Mouse (Mus musculus): Measurements from ENCODE around the gene Ctu1. TPM values are rescaled to one million over a fixed set of nuclear protein-coding genes. Genes with fewer than 3 reads are reported as not detected.

The Ctu1 gene
- total and polyA plus RNA-seq, 3 experiments, result 5.5 to 7.8 (median 7.2) TPM

DNA sequence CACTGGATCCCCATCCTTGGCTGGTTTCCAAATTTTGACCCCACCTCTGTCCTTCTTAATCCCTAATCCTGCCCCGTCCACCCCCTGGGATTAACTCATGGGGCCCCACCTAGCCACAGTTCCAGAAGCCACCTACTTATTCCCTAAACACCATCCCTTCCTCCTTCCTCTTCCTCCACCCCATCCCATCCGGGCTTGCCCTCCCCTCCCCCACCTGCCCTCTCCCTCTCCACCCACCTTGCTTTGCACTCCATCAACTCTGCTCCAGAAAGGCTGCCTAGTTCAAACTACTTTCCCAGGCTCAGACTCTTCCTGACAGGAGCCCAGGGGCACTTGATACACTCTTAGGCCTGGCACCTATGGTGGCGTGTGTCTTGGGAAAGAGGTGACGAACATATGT lies 40.5 kb downstream of the Ctu1 start, which contains the start of gene Klk13:
Klk13 (plus strand) TSS at position 301 of the 400 bp plus-strand sequence.
- Histone ChIP-seq H3K36me3 (replicated peaks in 1 of 2; ENCODE audit: control insufficient read depth in 1 of 2, insufficient read depth in 1 of 2, low read length in 1 of 2) (no peaks in the 10 kb centered on the region), H3K4me2 (ENCODE audit: insufficient read depth, low read depth, poor library complexity, severe bottlenecking) (no peak within 1 kb of the TSS), H3K9ac (ENCODE audit: insufficient read depth, low read depth) (no peak within 1 kb of the TSS), H3K4me1 (ENCODE audit: control insufficient read depth in 1 of 2, insufficient read depth in 2 of 2) (no peaks in the 10 kb centered on the region), H3K4me3 (replicated peaks in 1 of 3; ENCODE audit: low read depth in 2 of 3, low read length in 2 of 3, poor library complexity in 1 of 3) (no peak within 1 kb of the TSS), H3K27ac (ENCODE audit: insufficient read depth, low read depth) (no peak within 1 kb of the TSS), H3K9me3 (replicated peaks; ENCODE audit: low read length) (no peaks in the 10 kb centered on the region), H3K27me3 (replicated peaks) (peaks cover 84% of the 10 kb centered on the region), H3K79me2 (replicated peaks; ENCODE audit: control insufficient read depth, extremely low read depth, insufficient read depth, poor library complexity, severe bottlenecking) (no peaks in the 10 kb centered on the region)
- in situ Hi-C loops (cut with MboI; ENCODE audit: low pct_ligation_motif_present, low pct_unique_long_range_greater_than_20kb, low sequenced_read_pairs) (no loop called here), dilution Hi-C loops (cut with MboI; ENCODE audit: extremely low pct_ligation_motif_present, extremely low pct_unique_long_range_greater_than_20kb, low sequenced_read_pairs) (no loop called here)
- no peak for DNase-seq (ENCODE audit: extremely low read depth)
- TF ChIP-seq ZMIZ1 (IDR thresholded peaks at IDR 0.05; ENCODE audit: low read depth, low read length), result no peak
- no peak for TF ChIP-seq POLR2A (IDR thresholded peaks at IDR 0.05; ENCODE audit: low read depth, low read length)

DNA sequence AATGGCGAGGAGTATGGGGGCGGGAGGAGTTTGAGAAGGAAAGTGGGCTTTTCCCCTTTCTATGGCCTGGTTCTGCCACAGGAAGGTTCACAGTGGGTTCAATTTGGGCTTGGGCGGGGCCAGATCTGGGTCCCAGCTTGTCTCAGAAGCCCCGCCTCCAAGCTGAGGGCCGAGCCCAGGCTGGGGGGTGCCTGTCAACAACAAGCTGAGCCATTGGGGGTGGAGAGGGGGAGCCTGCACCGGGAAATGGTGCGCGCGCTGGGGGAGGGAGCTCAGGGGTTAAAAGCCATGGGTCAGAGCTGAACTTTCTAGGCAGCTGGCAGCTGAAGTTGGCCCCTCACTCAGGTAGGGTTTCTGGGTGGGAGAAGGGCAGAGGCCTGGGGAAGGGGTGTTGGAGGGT lies 41.1 kb downstream of the Ctu1 start:
- in situ Hi-C loops (cut with MboI; ENCODE audit: low pct_ligation_motif_present, low pct_unique_long_range_greater_than_20kb, low sequenced_read_pairs) (no loop called here), dilution Hi-C loops (cut with MboI; ENCODE audit: extremely low pct_ligation_motif_present, extremely low pct_unique_long_range_greater_than_20kb, low sequenced_read_pairs) (no loop called here)
- Histone ChIP-seq H3K27ac (ENCODE audit: insufficient read depth, low read depth) (no peak overlapping the region), H3K4me1 (ENCODE audit: control insufficient read depth in 1 of 2, insufficient read depth in 2 of 2) (no peaks in the 10 kb centered on the region), H3K4me2 (ENCODE audit: insufficient read depth, low read depth, poor library complexity, severe bottlenecking) (no peak overlapping the region), H3K9ac (ENCODE audit: insufficient read depth, low read depth) (no peak overlapping the region), H3K9me3 (replicated peaks; ENCODE audit: low read length) (no peaks in the 10 kb centered on the region), H3K36me3 (replicated peaks in 1 of 2; ENCODE audit: control insufficient read depth in 1 of 2, insufficient read depth in 1 of 2, low read length in 1 of 2) (no peaks in the 10 kb centered on the region), H3K79me2 (replicated peaks; ENCODE audit: control insufficient read depth, extremely low read depth, insufficient read depth, poor library complexity, severe bottlenecking) (no peaks in the 10 kb centered on the region), H3K27me3 (replicated peaks) (peaks cover 84% of the 10 kb centered on the region), H3K4me3 (replicated peaks in 1 of 3; ENCODE audit: low read depth in 2 of 3, low read length in 2 of 3, poor library complexity in 1 of 3) (no peak overlapping the region)
- TF ChIP-seq PAX5 (IDR thresholded peaks at IDR 0.05; ENCODE audit: low read length) (no peak), MAZ (IDR thresholded peaks at IDR 0.05; ENCODE audit: low read depth, low read length) (no peak)
- no peak for DNase-seq (ENCODE audit: extremely low read depth)

DNA sequence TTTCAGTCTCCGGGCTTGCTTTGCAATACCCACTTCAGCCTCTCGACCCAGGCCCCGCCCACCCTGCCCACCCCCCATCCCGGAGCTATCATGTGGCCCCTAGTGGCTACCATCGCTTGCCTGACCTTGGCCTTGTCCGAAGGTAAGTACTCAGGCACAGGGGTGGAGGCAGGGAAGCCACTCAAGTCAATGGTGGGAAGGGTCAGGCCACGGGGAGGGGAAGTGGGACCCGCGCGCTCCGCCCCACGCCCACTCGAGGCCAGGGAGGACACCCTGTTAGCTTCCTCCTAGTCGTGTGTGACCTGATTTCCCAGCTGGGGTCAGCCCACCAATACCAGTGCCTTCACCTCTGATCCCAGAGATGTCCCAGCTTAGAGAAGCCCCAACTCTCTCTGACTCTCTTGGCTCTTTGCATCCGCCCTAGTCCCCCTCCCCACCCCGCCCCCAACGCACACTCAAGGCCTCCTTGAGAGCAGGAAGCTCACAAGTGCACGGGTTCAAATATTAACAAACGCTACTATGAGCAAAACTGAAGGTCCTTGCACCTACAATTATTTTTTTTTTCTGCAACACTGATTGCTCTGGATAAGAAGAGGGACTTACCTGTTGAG lies 42.0 kb downstream of the Ctu1 start:
- Histone ChIP-seq H3K36me3 (replicated peaks in 1 of 2; ENCODE audit: control insufficient read depth in 1 of 2, insufficient read depth in 1 of 2, low read length in 1 of 2) (no peaks in the 10 kb centered on the region), H3K9me3 (replicated peaks; ENCODE audit: low read length) (peaks cover 2% of the 10 kb centered on the region), H3K27ac (ENCODE audit: insufficient read depth, low read depth) (no peak overlapping the region), H3K4me3 (replicated peaks in 1 of 3; ENCODE audit: low read depth in 2 of 3, low read length in 2 of 3, poor library complexity in 1 of 3) (no peak overlapping the region), H3K4me2 (ENCODE audit: insufficient read depth, low read depth, poor library complexity, severe bottlenecking) (no peak overlapping the region), H3K27me3 (replicated peaks) (peaks cover 81% of the 10 kb centered on the region), H3K79me2 (replicated peaks; ENCODE audit: control insufficient read depth, extremely low read depth, insufficient read depth, poor library complexity, severe bottlenecking) (no peaks in the 10 kb centered on the region), H3K9ac (ENCODE audit: insufficient read depth, low read depth) (no peak overlapping the region), H3K4me1 (ENCODE audit: control insufficient read depth in 1 of 2, insufficient read depth in 2 of 2) (no peaks in the 10 kb centered on the region)
- in situ Hi-C loops (cut with MboI; ENCODE audit: low pct_ligation_motif_present, low pct_unique_long_range_greater_than_20kb, low sequenced_read_pairs), result no loop called here
- TF ChIP-seq MEF2A (IDR thresholded peaks at IDR 0.05; ENCODE audit: borderline replicate concordance, low read depth, low read length), result no peak
- DNase-seq (ENCODE audit: extremely low read depth), result no peak
- dilution Hi-C loops (cut with MboI; ENCODE audit: extremely low pct_ligation_motif_present, extremely low pct_unique_long_range_greater_than_20kb, low sequenced_read_pairs), result no loop called here

Other genes with a start within 250 kb of the Ctu1 start
Only the 20 nearest of the 25 such genes appear.
- gene Vsig10l, start 208.9 kb upstream of the Ctu1 start, total RNA-seq (2012; rRNA removed), result 0.17 TPM in 2 replicates
- 0.12 TPM in 2 replicates for gene Vsig10l, start 208.9 kb upstream of the Ctu1 start, total RNA-seq (2014; rRNA removed)
- gene Vsig10l, start 208.9 kb upstream of the Ctu1 start, polyA plus RNA-seq (2012; ENCODE audit: insufficient read length, low read depth), result 0.99 and 1.8 TPM in 2 replicates
- gene Iglon5, start 181.9 kb upstream of the Ctu1 start, total RNA-seq (2012; rRNA removed), result not detected in 2 replicates
- gene Iglon5, start 181.9 kb upstream of the Ctu1 start, total RNA-seq (2014; rRNA removed), result not detected in 2 replicates
- gene Iglon5, start 181.9 kb upstream of the Ctu1 start, polyA plus RNA-seq (2012; ENCODE audit: insufficient read length, low read depth), result not detected in 2 replicates
- gene 4931406B18Rik, start 166.1 kb upstream of the Ctu1 start, total RNA-seq (2012; rRNA removed), result not detected in 2 replicates
- gene 4931406B18Rik, start 166.1 kb upstream of the Ctu1 start, total RNA-seq (2014; rRNA removed), result not detected in 2 replicates
- gene 4931406B18Rik, start 166.1 kb upstream of the Ctu1 start, polyA plus RNA-seq (2012; ENCODE audit: insufficient read length, low read depth), result not detected in 2 replicates
- 0.08 TPM in 1 of 2 replicates, not detected in the other for gene Cd33, start 127.6 kb upstream of the Ctu1 start, total RNA-seq (2012; rRNA removed)
- gene Cd33, start 127.6 kb upstream of the Ctu1 start, total RNA-seq (2014; rRNA removed), result 0.09 and 0.43 TPM in 2 replicates
- 0.33 and 0.40 TPM in 2 replicates for gene Cd33, start 127.6 kb upstream of the Ctu1 start, polyA plus RNA-seq (2012; ENCODE audit: insufficient read length, low read depth)
- 2.5 and 2.9 TPM in 2 replicates for gene Zfp658, start 109.8 kb upstream of the Ctu1 start, total RNA-seq (2012; rRNA removed)
- gene Zfp658, start 109.8 kb upstream of the Ctu1 start, total RNA-seq (2014; rRNA removed), result 3.3 and 3.4 TPM in 2 replicates
- 2.0 and 2.3 TPM in 2 replicates for gene Zfp658, start 109.8 kb upstream of the Ctu1 start, polyA plus RNA-seq (2012; ENCODE audit: insufficient read length, low read depth)
- 5.8 and 6.6 TPM in 2 replicates for gene Zfp719, start 92.4 kb upstream of the Ctu1 start, total RNA-seq (2012; rRNA removed)
- gene Zfp719, start 92.4 kb upstream of the Ctu1 start, total RNA-seq (2014; rRNA removed), result 8.6 and 9.8 TPM in 2 replicates
- gene Zfp719, start 92.4 kb upstream of the Ctu1 start, polyA plus RNA-seq (2012; ENCODE audit: insufficient read length, low read depth), result 3.5 and 5.8 TPM in 2 replicates
- not detected in 2 replicates for gene Zfp819, start 64.8 kb upstream of the Ctu1 start, total RNA-seq (2012; rRNA removed)
- gene Zfp819, start 64.8 kb upstream of the Ctu1 start, total RNA-seq (2014; rRNA removed), result not detected in 2 replicates
- gene Zfp819, start 64.8 kb upstream of the Ctu1 start, polyA plus RNA-seq (2012; ENCODE audit: insufficient read length, low read depth), result not detected in 2 replicates
- not detected in 2 replicates for gene Ceacam18, start 37.3 kb upstream of the Ctu1 start, total RNA-seq (2012; rRNA removed)
- gene Ceacam18, start 37.3 kb upstream of the Ctu1 start, total RNA-seq (2014; rRNA removed), result not detected in 2 replicates
- gene Ceacam18, start 37.3 kb upstream of the Ctu1 start, polyA plus RNA-seq (2012; ENCODE audit: insufficient read length, low read depth), result not detected in 2 replicates
- gene Siglece, start 11.9 kb upstream of the Ctu1 start, total RNA-seq (2012; rRNA removed), result not detected in 2 replicates
- gene Siglece, start 11.9 kb upstream of the Ctu1 start, total RNA-seq (2014; rRNA removed), result 0.14 TPM in 1 of 2 replicates, not detected in the other
- gene Siglece, start 11.9 kb upstream of the Ctu1 start, polyA plus RNA-seq (2012; ENCODE audit: insufficient read length, low read depth), result 0.14 and 0.23 TPM in 2 replicates
- not detected in 2 replicates for gene Klk14, start 18.4 kb downstream of the Ctu1 start, total RNA-seq (2012; rRNA removed)
- not detected in 2 replicates for gene Klk14, start 18.4 kb downstream of the Ctu1 start, total RNA-seq (2014; rRNA removed)
- not detected in 2 replicates for gene Klk14, start 18.4 kb downstream of the Ctu1 start, polyA plus RNA-seq (2012; ENCODE audit: insufficient read length, low read depth)
- not detected in 2 replicates for gene Klk13, start 40.6 kb downstream of the Ctu1 start, total RNA-seq (2012; rRNA removed)
- not detected in 2 replicates for gene Klk13, start 40.6 kb downstream of the Ctu1 start, total RNA-seq (2014; rRNA removed)
- gene Klk13, start 40.6 kb downstream of the Ctu1 start, polyA plus RNA-seq (2012; ENCODE audit: insufficient read length, low read depth), result not detected in 2 replicates
- gene Klk12, start 96.9 kb downstream of the Ctu1 start, total RNA-seq (2012; rRNA removed), result not detected in 2 replicates
- not detected in 2 replicates for gene Klk12, start 96.9 kb downstream of the Ctu1 start, total RNA-seq (2014; rRNA removed)
- not detected in 2 replicates for gene Klk12, start 96.9 kb downstream of the Ctu1 start, polyA plus RNA-seq (2012; ENCODE audit: insufficient read length, low read depth)
- not detected in 2 replicates for gene Klk11, start 102.6 kb downstream of the Ctu1 start, total RNA-seq (2012; rRNA removed)
- gene Klk11, start 102.6 kb downstream of the Ctu1 start, total RNA-seq (2014; rRNA removed), result not detected in 2 replicates
- gene Klk11, start 102.6 kb downstream of the Ctu1 start, polyA plus RNA-seq (2012; ENCODE audit: insufficient read length, low read depth), result not detected in 2 replicates
- not detected in 2 replicates for gene Klk10, start 109.0 kb downstream of the Ctu1 start, total RNA-seq (2012; rRNA removed)
- gene Klk10, start 109.0 kb downstream of the Ctu1 start, total RNA-seq (2014; rRNA removed), result not detected in 2 replicates
- gene Klk10, start 109.0 kb downstream of the Ctu1 start, polyA plus RNA-seq (2012; ENCODE audit: insufficient read length, low read depth), result not detected in 2 replicates
- 0.08 TPM in 1 of 2 replicates, not detected in the other for gene Klk9, start 119.9 kb downstream of the Ctu1 start, total RNA-seq (2012; rRNA removed)
- gene Klk9, start 119.9 kb downstream of the Ctu1 start, total RNA-seq (2014; rRNA removed), result not detected in 2 replicates
- not detected in 2 replicates for gene Klk9, start 119.9 kb downstream of the Ctu1 start, polyA plus RNA-seq (2012; ENCODE audit: insufficient read length, low read depth)
- gene Klk8, start 125.6 kb downstream of the Ctu1 start, total RNA-seq (2012; rRNA removed), result 43.5 and 51.2 TPM in 2 replicates
- gene Klk8, start 125.6 kb downstream of the Ctu1 start, total RNA-seq (2014; rRNA removed), result 2.3 and 5.5 TPM in 2 replicates
- 5.0 and 5.3 TPM in 2 replicates for gene Klk8, start 125.6 kb downstream of the Ctu1 start, polyA plus RNA-seq (2012; ENCODE audit: insufficient read length, low read depth)
- gene Klk7, start 139.3 kb downstream of the Ctu1 start, total RNA-seq (2012; rRNA removed), result not detected in 2 replicates
- gene Klk7, start 139.3 kb downstream of the Ctu1 start, total RNA-seq (2014; rRNA removed), result not detected in 2 replicates
- not detected in 2 replicates for gene Klk7, start 139.3 kb downstream of the Ctu1 start, polyA plus RNA-seq (2012; ENCODE audit: insufficient read length, low read depth)
- gene Klk6, start 152.5 kb downstream of the Ctu1 start, total RNA-seq (2012; rRNA removed), result not detected in 2 replicates
- not detected in 2 replicates for gene Klk6, start 152.5 kb downstream of the Ctu1 start, total RNA-seq (2014; rRNA removed)
- gene Klk6, start 152.5 kb downstream of the Ctu1 start, polyA plus RNA-seq (2012; ENCODE audit: insufficient read length, low read depth), result not detected in 2 replicates
- not detected in 2 replicates for gene Klk5, start 170.0 kb downstream of the Ctu1 start, total RNA-seq (2012; rRNA removed)
- gene Klk5, start 170.0 kb downstream of the Ctu1 start, total RNA-seq (2014; rRNA removed), result not detected in 2 replicates
- not detected in 2 replicates for gene Klk5, start 170.0 kb downstream of the Ctu1 start, polyA plus RNA-seq (2012; ENCODE audit: insufficient read length, low read depth)
- not detected in 2 replicates for gene Klk4, start 209.1 kb downstream of the Ctu1 start, total RNA-seq (2012; rRNA removed)
- gene Klk4, start 209.1 kb downstream of the Ctu1 start, total RNA-seq (2014; rRNA removed), result not detected in 2 replicates
- gene Klk4, start 209.1 kb downstream of the Ctu1 start, polyA plus RNA-seq (2012; ENCODE audit: insufficient read length, low read depth), result 0.26 TPM in 1 of 2 replicates, not detected in the other

Data from CH12.LX (cell line).